Mouse (Mus musculus) neural tube, embryonic 10.5 days (tissue): Measurements from ENCODE around the gene Gpr4.

ENCODE experiments used
- DNase-seq: peaks from one replicate; pipeline ENCODE4 v3.0.0-alpha.2; 2017; ENCODE audit warnings: low spot score; ENCODE audit errors: extremely low spot score

Gene Gpr4

DNA sequence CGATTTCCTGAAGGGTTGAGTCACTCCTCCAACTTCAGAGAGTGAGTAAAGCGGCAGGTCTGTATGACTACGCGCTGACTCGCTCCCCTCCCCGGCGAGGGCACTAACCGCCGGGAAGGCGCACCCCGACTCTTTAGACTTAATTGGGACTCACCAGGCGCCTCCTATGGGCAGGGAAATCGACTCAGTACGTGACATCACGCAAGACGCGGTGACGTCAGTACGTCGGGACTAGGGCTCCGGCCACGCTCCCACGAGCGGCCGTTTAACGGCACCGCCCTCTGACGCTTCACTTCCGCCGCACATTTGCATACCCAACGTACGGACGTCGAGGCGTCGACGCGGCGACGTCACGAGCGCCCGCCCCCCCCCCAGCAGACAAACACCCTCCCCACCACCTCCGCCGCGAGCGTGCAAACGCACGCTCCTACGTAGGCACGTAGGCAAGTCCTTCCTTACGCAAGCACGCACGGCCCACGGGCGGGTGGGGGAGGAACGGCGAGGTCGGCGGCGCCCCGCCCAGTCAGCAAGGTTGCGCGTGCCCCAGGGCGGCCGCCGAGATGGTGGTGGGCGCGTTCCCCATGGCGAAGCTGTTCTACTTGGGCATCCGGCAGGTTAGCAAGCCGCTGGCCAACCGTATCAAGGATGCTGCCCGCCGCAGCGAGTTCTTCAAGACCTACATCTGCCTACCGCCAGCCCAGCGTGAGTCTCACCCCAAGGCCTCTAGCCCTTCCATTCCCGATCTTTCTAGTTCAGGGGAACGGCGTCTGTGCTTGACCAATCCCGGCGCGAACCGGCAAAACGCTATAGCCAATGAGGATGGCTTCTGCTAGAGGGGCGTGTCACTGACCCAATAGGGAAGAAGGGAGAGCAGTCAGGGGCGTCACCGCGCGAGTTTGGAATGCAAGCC, 15.8 kb downstream of the Gpr4 start, which contains the start of gene Opa3:
TSS of gene Opa3 (plus strand) at position 452 of the 910 bp plus-strand sequence.
- DNase-seq = peak; percentile 100

GRCm38 (mm10) chr7:19228793-19229148, 16.4 kb downstream of the Gpr4 start:
- no peak for DNase-seq

DNA sequence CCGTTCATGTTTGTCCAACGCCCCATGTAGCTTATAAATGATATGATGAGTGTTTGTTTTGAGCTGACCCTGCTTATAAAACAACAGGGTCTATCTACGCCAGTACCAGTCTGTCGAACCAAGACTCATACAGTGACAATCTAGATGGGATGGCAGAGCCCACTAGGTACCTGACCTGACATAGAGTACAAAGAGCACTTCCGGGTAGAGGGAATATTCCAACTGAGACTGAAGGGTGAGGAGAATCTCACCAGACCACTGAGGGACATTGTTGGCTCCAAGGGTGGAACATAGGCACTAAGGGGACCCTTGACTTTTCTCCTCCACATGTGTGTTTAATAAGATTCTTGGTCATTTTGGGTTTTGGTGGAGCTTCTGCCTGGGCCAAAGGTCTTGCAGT, 17.1 kb downstream of the Gpr4 start:
- no peak for DNase-seq

DNA sequence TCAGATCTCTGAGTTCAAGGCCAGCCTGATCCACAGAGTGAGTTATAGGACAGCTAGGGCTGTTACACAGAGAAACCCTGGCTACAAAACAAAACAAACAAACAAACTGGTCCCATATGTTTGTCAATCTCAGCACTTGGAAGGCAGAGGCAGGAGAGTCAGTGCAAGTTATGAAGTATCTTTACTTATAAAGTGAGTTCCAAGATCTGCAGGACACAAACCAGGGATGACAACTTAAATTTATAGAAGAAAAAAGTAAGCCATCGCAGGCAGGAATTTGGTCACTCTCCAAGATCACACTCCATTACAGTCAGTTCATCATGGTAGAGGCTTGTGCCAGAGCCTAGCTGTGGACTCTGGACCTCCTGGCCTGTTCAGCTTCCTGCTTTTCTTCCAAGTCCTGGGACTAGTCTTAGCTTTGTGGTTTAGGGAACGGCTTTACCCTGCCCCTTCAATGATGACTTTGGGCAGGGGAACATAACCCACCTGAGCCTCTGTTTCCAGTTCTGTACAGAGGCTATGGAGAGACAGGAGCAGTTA, 17.8 kb downstream of the Gpr4 start:
- DNase-seq = no peak

- DNase-seq = no peak
These were observed 18.6 kb downstream of the Gpr4 start for GRCm38 (mm10) chr7:19230899-19231298.

GRCm38 (mm10) chr7:19231849-19232248, 19.5 kb downstream of the Gpr4 start:
- no peak for DNase-seq

GRCm38 (mm10) chr7:19234652-19235051, 22.3 kb downstream of the Gpr4 start:
- no peak for DNase-seq

DNA sequence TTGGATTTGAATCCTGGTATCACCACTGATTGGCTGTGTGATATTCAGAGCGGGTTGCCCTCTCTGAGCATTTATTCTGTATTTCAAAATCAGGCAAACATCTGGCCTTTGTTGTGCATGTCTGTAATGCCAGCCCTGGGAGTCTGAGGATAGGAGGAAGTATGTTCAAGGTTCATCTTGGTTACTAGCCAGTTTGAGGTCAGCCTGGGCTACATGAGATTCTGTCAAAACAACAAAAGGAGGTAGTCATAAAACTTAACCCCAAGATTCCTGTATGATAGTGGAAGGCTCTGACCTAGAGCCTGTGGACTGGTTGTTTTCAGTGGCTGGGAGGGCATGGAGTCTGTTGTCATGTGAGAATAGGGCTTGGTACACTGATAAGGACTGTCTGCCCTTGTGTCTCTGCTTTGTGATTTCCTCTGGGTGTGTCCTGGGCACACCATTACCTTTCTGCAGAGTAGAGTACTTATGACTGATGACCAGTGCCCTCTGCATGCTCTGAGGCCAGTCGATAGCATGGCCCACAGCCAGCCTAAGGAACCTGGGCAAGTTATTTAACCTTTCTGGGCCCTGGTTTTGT, 22.8 kb downstream of the Gpr4 start:
- DNase-seq = no peak

- DNase-seq = no peak
These were observed 24.1 kb downstream of the Gpr4 start for GRCm38 (mm10) chr7:19236411-19236810.

GRCm38 (mm10) chr7:19238344-19238743, 26.0 kb downstream of the Gpr4 start:
- no peak for DNase-seq

DNA sequence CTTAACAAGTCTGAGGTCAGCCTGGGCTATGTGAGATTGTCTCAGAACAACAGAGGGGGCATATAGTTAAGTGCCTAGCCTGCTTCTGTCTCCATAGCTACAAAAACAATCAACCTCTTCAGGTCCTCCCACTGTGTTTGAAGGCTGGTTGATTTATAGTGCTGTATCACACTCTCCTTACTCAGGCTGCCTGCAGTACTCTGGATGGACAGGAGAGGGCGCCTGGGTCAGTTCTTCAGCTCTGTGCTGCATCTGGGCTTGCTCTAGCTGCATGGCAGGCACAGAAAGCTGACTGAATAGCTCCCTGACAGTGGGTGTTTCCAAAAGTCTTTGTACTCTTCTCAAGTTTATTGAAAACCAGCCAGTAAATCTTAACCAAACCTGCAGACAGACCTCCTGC, 27.1 kb downstream of the Gpr4 start:
- peak; percentile 92 for DNase-seq

DNA sequence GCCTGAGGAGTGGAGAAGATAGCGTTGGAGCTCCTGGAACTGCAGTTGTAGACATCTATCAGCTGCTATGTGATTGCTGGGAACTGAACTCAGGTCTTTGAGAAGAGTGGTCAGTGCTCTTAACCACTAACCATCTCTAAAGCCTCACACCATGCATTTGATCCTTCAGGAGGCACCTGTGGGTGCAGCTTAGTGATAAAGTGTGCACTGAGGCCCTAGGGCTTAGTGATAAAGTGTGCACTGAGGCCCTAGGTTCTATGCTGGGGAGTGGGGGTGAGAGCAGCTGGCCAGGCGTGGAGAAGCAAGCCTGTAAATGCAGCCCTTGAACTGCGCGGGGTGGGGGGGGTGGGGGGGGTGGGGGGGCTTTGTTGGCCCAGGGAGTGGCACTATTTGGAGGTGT, 27.6 kb downstream of the Gpr4 start:
- no peak for DNase-seq

- DNase-seq = no peak
These were observed 28.6 kb downstream of the Gpr4 start for GRCm38 (mm10) chr7:19240905-19241463.

- no peak for DNase-seq
These were observed 29.7 kb downstream of the Gpr4 start for GRCm38 (mm10) chr7:19242005-19242404.

DNA sequence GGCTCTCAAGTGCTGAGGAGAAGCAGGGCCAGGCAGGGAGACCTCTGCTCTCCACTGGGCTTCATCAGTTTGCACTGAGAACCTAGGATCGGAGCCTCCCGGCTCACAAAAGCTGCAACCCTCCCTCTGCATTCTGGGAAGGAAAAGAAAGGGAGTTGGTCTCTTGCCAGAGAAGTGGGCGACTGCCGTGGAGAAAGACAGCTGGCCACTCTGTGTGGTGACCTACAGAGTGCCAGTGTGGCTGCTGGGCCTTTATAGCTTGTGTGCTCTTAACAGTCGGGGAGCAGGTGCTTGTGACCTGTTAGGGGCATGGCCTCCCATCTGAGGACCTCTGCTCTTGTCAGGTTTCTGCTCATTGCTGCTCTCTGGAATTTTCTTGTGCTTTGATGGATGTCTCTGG, 31.5 kb downstream of the Gpr4 start:
- DNase-seq = no peak

- no peak for DNase-seq
These were observed 32.7 kb downstream of the Gpr4 start for GRCm38 (mm10) chr7:19245083-19245482.

- DNase-seq = no peak
These were observed 34.5 kb downstream of the Gpr4 start for GRCm38 (mm10) chr7:19246855-19247254.

DNA sequence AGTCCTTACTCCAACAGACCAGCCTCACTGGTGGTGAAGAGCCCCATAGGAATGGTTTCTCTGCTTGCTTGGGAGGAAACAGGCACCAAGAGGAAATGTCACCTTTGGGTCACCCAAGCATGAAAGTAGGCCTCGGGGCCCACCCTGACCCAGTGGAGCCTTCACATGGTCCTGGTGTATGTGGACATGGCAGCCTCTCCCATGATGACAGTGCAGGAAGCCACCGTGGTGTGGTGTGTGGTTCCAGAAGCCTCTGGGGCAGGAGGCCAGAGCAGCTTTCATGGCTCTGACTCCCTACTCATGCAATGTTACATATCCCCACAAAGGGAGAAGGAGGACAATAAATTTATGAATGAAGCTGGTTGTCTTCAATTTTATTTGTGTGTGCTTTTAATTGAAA, 35.2 kb downstream of the Gpr4 start:
- no peak for DNase-seq

DNA sequence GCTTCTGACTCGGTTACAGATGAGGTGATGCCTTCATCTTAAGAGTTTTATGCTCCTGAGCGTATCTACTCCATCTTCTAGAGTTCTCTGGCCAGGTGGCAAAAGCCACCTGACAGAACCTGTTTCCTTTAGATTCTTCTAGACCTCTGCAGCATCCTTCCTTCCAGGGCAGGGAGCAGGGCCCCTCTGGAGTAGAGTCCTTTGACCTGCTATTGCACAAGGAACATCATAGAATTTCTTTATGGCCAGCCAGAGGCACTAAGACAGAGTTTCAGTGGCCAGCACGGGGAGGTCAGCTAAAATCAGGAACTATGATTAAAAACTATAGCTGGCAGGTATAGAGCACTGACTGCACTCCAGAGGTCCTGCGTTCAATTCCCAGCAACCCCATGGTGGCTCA, 39.7 kb downstream of the Gpr4 start:
- DNase-seq = no peak

DNA sequence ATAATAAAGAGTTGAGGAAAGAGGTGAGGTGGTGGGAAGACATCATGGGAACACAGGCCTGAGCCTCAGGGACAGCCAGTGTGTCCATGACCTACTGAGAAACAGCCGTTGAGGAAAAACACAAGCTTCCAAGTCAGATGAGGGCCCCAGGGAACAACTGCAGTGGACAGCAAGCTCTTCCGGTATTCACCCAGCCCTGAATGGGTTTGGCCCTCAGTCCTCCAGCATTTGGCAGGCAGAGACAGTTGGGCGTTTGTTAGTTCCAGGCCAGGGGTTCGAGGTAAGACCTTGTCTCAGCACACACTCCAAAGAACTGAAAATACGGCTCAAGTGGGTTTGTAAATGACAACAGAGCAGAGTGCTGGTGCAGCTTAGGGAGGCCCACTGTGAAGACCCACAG, 41.1 kb downstream of the Gpr4 start:
- DNase-seq = no peak

- no peak for DNase-seq
These were observed 43.1 kb downstream of the Gpr4 start for GRCm38 (mm10) chr7:19255395-19255794.

GRCm38 (mm10) chr7:19256567-19256966, 44.2 kb downstream of the Gpr4 start:
- no peak for DNase-seq
